Mouse (Mus musculus) spleen, embryonic (tissue): ENCODE data around the gene Arrb1.

Experiments used
- CTCF ChIA-PET: fragments of 350-600 bp; sonication (Branson Sonifier 250); formaldehyde crosslinking; loops from one replicate; lab custom pipeline; 2022; lab: Charles Lee

Gene Arrb1

DNA sequence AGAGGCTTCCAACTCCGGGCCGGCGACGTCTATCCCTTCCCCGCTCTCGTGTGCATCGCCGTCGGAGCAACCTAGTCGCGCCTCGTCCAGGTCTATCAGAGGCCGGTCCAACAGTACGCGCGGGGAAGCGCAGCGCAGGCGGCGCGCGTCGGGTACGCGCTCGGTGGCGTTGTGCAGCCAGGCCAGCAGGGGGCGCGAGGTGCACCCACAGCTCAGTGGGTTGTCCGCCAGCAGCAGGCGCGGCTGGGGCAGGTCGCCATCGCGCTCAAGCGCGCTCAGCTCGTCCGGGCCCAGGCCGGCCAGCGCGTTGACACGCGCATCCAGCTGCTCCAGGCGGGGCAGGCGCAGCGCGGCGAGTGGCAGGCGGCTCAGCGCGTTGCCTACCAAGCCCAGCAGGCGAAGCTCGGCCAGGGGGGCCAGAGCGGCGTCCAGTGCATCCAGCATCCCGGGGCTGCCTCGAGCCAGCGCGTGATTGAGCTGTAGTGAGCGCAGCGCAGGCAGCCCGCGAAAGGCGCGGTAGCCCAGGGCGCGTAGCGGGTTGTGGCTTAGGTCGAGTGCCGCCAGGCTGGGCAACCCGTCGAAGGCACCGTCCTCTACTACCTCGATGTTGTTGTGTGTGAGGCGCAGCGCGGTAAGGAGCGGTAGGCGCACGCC lies 90.6 kb downstream of the Arrb1 start:
- CTCF ChIA-PET = interaction anchor here (0.6 kb wide), 1 partner anchor 169 kb away, joined by 3 read pairs; no protein-coding TSS in a partner anchor

DNA sequence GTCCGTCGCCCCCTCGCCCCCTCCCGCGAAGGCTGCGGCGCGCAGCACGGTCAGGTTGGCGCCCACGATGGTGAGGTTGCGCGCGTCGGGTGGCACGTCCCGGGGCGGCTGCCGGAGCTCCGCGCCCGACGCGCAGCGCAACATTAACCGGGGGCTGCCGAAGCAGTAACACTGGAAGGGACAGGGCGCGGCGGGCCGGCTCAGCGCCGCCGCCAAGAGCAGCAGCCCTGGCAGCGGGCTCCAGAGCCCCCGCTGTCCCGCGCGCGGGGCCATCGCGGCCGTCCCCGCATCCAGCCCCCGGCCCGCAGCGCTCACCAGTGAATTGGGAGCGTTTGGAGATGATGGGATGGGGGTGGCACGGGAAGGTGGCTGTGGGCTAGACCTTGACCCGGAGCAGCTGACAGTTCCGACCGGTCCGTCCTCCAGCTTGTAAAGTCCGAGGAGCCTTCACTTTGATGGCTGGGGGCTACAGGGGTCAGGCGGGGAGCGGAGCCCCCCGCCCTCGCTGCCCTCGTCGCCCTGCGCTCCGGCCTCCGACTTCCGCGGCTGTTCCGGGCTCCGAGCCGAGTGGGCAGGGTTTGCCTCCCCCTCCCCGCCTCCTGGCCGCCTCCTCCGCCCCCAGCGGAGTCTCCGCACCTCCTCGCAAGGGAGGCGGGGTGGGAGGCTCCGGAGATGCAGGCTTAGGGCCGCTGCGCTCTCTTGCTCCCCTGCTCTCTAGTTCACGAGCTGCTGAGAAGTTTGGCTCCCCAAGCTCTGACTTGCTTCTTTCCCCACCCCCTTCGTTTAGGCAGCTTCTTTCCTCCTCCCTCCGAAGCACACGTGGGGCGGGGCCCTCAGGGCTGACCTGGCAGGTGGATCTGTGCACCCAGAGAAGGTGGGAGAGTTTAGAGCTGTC lies 91.4 kb downstream of the Arrb1 start, which contains the start of gene Tpbgl:
Tpbgl (minus strand) TSS at position 728 of the 895 bp plus-strand sequence.
- CTCF ChIA-PET = interaction anchor here (0.6 kb wide), 1 partner anchor 170 kb away, joined by 3 read pairs; no protein-coding TSS in a partner anchor

DNA sequence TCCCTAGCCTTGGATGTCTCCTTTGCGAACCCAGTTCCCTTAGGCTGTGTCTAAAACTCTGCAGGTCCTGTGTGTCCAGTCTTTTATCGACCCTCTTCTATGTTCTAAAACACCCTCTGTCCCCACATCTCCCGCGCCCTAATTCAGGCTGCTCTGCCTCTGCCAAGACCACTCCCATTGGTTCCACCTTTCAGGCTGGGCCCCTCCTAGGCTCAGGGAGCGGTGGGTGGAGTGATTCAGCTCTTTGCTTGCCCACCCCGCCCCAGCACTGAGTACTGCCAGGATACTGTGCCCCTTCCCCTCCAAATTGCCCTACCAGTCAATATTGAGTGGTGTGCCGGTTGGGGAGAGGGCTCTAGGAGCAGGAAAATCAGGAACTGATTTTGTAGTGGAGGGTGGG lies 92.1 kb downstream of the Arrb1 start:
- CTCF ChIA-PET = interaction anchor here (0.7 kb wide), 1 partner anchor 15 kb away, joined by 3 read pairs; no protein-coding TSS in a partner anchor

DNA sequence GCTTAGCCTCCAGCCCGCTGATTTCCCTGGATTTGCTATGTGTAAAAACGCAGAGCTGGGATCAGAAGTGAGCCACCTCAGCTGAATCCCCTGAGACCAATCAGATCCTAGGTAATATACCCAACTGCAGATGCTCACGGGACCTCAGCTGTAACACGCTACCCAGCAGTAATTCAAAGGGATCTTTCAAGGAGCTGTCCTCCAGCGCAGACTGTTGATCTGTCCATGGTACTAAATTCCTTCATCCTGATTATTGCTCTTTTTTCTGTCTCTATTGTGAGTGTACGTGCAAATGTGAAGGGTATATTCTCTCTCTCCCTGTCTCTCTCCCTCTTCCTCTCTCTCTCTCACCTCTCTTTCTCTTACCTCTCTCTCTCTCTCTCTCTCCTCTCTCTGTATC lies 97.0 kb downstream of the Arrb1 start:
- CTCF ChIA-PET = no interaction called here

DNA sequence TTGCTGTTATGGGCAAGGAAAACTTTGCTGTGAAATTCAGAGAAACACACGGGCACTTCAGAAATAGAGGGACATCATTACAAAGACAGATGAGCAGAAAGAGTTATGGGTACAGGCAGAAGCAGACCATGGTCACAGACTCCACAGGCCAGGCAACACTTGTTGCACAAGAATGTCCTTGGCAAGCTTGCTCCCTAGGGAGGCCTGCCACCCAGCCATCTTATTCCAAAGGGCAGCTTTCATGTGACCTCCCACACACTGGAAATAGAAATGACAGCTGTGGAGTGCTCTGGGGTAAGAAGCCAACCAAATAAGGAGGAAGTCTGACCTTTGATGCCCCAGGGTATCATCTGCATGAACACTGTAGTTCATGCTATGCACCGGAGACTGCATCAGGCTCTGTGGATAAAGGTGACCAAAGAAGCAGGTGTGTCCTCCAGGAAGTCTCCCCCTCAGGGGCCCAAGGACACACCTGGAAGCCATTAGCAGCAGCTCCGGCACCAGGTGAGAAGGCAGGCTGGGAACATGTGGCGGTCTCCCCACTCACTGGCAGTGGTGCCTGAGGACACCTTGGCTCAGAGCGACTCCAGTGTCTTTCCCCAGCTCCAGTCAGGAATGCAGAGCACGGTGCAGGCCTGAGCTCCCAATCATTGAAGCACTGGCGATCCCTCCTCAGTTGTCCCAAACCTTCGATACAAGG lies 98.8 kb downstream of the Arrb1 start:
- CTCF ChIA-PET = no interaction called here

DNA sequence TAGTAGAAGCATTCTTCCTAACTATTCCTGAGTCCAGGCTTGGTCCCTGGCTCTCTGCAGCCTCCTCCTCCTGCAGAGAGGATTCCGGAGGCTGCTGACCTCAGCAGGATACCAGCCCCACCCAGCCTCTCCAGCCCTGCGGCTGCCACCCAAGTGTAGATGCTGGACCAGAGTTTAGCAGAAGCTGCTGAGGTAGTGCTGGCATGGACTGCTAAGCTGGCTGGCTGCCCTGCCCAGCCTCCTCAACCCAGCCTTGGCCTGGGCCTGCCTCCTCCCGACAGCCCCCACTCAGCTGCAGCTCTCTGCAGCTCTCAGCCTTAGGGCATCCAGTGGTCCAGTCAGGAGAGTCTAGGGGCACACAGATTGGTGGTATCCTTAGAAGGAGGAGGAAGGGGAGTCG lies 106.0 kb downstream of the Arrb1 start:
- CTCF ChIA-PET = no interaction called here

DNA sequence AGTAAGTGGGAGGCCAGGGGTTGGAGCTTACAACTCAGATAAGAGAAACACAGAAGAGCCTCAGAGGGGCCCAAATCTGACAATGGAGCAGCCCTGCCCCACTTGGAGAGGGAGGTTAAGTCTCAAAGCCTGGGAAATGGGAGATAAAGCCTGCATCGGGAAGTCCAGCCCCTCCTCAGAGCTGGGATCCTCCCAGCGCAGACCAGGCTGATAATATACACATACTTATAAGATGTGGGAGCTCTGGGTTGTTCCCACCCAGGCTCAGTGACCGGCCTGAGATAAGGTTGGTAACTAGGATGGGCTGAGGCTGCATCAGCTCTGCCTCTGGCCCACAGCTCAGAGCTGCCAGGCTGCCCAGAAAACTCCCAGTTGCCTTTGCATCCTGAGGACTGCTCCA lies 106.8 kb downstream of the Arrb1 start:
- CTCF ChIA-PET = interaction anchor here (0.6 kb wide), 1 partner anchor 14 kb away, joined by 3 read pairs; no protein-coding TSS in a partner anchor

DNA sequence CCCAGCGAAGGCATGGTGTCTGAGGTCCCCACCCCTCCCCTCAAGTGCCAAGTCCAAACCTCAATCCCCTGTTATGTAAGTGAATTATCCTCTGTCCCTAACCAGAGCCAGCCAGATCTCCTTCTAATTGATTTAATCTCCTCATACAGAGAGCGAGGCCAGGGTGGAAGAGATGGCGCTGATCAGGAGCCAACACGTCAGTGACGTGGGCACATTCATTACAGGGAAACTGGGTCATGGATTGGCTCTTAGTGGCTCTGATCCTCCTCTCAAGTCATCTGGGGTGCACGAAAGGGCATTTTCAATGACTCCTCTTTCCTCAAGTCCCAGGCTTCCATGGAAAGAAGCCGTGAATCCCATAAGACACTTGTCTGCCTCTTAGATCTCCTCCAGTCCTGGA lies 109.4 kb downstream of the Arrb1 start:
- CTCF ChIA-PET = no interaction called here

DNA sequence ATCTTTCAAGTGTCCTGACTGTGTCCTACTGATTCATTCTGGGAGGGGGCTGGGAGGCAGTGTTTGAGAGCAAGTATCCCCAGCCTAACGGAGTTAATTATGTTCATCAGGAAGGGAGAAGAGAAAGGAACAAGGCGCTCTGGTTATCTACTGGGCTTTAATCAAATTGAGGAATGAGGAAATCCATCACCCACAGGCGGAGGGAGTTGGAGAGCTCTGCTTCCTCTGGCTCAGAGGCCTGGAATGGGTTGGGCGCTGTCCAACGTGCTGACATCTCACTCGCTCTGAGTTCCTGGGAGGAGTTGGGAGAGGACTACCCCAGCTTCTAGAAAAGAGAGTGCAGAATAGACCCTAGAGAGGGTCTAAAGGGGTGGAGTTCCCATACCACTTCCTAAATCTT lies 113.4 kb downstream of the Arrb1 start:
- CTCF ChIA-PET = no interaction called here

DNA sequence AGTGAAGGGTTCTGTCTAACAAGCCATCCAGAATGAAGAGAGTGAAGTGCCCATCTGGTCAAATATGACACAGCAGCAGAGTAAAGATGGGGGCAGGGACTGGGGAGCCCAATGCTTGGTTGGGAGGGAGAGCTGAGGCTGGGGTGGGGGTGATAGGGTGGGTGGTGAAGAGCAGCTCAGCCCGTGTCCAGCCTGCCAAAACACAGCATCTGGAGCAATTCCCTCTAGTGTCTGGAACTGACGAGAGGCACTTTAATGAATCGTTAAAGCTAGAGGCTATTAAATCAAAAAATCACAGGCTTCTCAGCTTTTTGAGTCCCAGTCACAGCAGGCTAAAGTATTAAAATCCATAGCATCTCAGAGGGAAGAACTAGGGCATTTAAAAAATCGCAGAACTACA lies 114.3 kb downstream of the Arrb1 start:
- CTCF ChIA-PET = no interaction called here

DNA sequence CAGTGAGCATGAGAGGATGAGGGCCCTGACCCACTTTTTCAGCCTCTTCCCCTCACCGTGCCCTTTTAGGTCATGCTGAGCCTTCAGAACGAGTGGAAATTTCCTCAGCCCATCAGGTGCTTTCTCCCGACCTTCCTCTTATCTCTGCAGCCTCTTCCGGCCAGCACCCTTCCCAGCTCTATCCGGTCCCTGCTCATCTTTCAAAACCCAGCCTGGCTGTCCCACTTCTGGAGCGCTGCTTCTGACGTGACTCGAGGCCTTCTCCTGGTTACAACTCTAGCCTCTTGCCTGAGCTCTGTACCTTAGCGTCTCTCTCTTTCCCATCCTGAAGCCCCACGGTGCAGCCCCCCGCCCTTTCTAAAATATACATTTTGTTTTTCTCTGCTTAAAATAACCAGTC lies 119.0 kb downstream of the Arrb1 start:
- CTCF ChIA-PET = no interaction called here
